Mouse (Mus musculus): ENCODE results near the gene Prr23a1.

Prr23a1 gene

DNA sequence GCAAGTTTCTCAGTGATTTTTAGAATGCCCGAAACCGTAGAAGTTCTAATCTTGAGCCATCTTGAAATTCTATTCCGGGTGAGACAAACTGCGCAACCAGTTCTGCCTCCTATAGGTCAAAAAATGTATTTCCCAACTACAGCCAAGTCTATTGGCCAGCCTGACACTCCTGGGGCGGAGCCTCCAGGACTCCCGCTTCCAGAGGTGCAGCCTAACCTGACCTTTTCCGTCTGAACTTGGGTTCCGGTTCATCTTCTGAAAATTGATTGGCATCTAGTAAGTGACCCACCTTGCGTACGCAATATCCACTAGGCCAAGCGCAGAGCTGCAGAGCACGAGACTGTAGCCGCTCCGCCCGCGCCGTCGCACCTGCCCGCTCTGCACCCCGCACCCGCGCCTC is 22.3 kb downstream of the Prr23a1 start, which contains the start of gene Prr23a3:
TSS of gene Prr23a3 (plus strand) at position 197 of the 400 bp plus-strand sequence.
- Histone ChIP-seq H3K36me3 (ENCODE audit: insufficient read depth, low read length) (0 out of 2 replicates have a peak, but pooled peaks cover 6% of the 10 kb centered on the region), H3K9me3 (ENCODE audit: low read length) (no peaks in the 10 kb centered on the region), H3K4me3 (replicated peaks; ENCODE audit: low read length) (peak within 1 kb of the TSS; percentile 81), H3K27me3 (ENCODE audit: insufficient read depth, low read length) (peaks cover 17% of the 10 kb centered on the region), H3K4me1 (replicated peaks; ENCODE audit: low read depth, low read length) (peaks cover 16% of the 10 kb centered on the region)
- TF ChIP-seq CTCF (conservative IDR thresholded peaks at IDR 0.05; ENCODE audit: low read length) (peak; percentile 26), NANOG (IDR thresholded peaks at IDR 0.05; ENCODE audit: borderline replicate concordance, low read length) (no peak)
